Mouse (Mus musculus) liver, embryonic 14 days (tissue): ENCODE data around the gene Mrps9. TPM values are rescaled to one million over a fixed set of nuclear protein-coding genes. Genes with fewer than 3 reads are reported as not detected.

ENCODE experiments used
- polyA plus RNA-seq: library from polyadenylated mRNA; depleted of rRNA; stranded (reverse); fragments of >200 nt; gene quantifications from 2 replicates; pipeline ENCODE4 v1.2.3, GENCODE M21; 2012; rRNA removed

The Mrps9 gene
- 22.4 and 24.8 TPM in 2 replicates for polyA plus RNA-seq

GRCm38 (mm10) chr1:42850663-42851397 lies at the start of gene Mrps9:
Mrps9 (plus strand) TSS chr1:42851233.

DNA sequence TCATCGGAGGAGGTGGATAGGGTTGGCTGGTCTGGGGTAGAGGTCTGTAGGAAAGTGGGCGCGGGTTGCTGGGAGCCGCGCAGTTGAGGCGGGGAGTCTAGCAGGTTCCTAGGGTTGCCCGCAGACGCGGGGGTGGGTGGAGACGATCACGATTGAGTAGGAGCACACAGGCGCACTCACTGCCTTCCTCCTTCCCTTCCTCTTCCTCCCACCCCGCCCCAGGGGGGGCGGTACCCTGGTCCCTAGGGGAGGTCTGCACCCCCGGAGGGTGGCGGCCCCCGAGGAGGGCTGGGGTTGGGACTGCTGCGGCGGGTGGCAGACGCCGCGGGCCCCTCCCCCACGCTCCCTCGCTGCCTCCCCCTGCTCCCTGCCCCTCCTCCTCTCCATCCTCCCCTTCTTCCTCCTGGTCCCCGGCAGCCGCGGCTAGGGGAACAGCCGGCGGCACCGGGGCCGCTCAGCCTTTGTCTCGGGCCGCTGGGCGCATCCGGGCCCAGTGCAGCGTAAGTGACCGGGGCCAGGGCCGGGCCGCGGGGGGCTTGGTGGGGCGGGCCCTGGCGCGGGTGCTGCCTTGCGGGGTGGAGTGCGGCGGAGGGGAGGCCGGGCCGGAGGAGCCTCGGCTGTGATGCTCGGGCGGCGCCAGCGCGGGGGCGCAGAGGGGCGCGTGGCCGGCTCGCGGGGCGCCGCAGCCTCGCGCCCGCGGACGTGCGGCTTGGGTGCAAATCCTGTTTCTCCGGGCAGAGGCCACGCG lies 101.9 kb downstream of the Mrps9 start, which contains the start of gene Gpr45:
Gpr45 (plus strand) TSS at position 139 of the 748 bp plus-strand sequence.

Other genes with a start within 250 kb of the Mrps9 start
- under 0.01 and 0.02 TPM in 2 replicates for gene Pou3f3, start 155.5 kb upstream of the Mrps9 start, polyA plus RNA-seq
- gene Gpr45, start 101.6 kb downstream of the Mrps9 start, polyA plus RNA-seq = 0.05 and 0.08 TPM in 2 replicates
- 4.4 and 5.2 TPM in 2 replicates for gene Tgfbrap1, start 247.4 kb downstream of the Mrps9 start, polyA plus RNA-seq
- 4.9 and 5.4 TPM in 2 replicates for gene AI597479, start 247.5 kb downstream of the Mrps9 start, polyA plus RNA-seq